Mouse (Mus musculus) naive thymus-derived CD4-positive, alpha-beta T cell, adult 2 months (primary cell): ENCODE results near the gene Psmd3.
"Not testable (repeated sequence)": the region's sequence is repeated elsewhere in the genome, so short reads cannot be mapped to it uniquely, and the experiment has no call there.

Experiments used
- DNase-seq: peaks from one replicate; pipeline ENCODE4 v3.0.0-alpha.2; 2011; ENCODE audit warnings: low read depth

Gene Psmd3

GRCm38 (mm10) chr11:98721458-98722226 lies 39.3 kb downstream of the Psmd3 start:
- no peak for DNase-seq

- DNase-seq, result no peak
Observed at GRCm38 (mm10) chr11:98723098-98723497, 40.7 kb downstream of the Psmd3 start.

GRCm38 (mm10) chr11:98725926-98726506 lies 43.7 kb downstream of the Psmd3 start:
- DNase-seq, result no peak

- DNase-seq, result peak; percentile 94
Observed at GRCm38 (mm10) chr11:98729119-98729588, 46.8 kb downstream of the Psmd3 start, which contains the start of gene Med24. Gene Med24, minus strand, starts transcription at chr11:98729435.

GRCm38 (mm10) chr11:98730727-98731126 lies 48.4 kb downstream of the Psmd3 start:
- DNase-seq, result no peak

- DNase-seq, result no peak
Observed at GRCm38 (mm10) chr11:98731134-98731533, 48.8 kb downstream of the Psmd3 start.

- DNase-seq, result no peak
Observed at GRCm38 (mm10) chr11:98734020-98734419, 51.7 kb downstream of the Psmd3 start.

GRCm38 (mm10) chr11:98735111-98735510 lies 52.8 kb downstream of the Psmd3 start:
- no peak for DNase-seq

GRCm38 (mm10) chr11:98736176-98736575 lies 53.8 kb downstream of the Psmd3 start:
- DNase-seq, result no peak

GRCm38 (mm10) chr11:98737220-98737619 lies 54.9 kb downstream of the Psmd3 start:
- not testable (repeated sequence) for DNase-seq

GRCm38 (mm10) chr11:98738428-98738911 lies 56.1 kb downstream of the Psmd3 start:
- DNase-seq, result no peak

GRCm38 (mm10) chr11:98738925-98739324 lies 56.6 kb downstream of the Psmd3 start:
- no peak for DNase-seq

- DNase-seq, result no peak
Observed at GRCm38 (mm10) chr11:98740026-98740392, 57.7 kb downstream of the Psmd3 start.

GRCm38 (mm10) chr11:98740393-98741050 lies 58.2 kb downstream of the Psmd3 start, which contains the start of gene Thra:
Gene Thra, plus strand, starts transcription at chr11:98740638.
- DNase-seq, result peak; percentile 62

- peak; percentile 46 for DNase-seq
Observed at GRCm38 (mm10) chr11:98741051-98741620, 58.8 kb downstream of the Psmd3 start.

- peak; percentile 80 for DNase-seq
Observed at GRCm38 (mm10) chr11:98741622-98742396, 59.5 kb downstream of the Psmd3 start.

GRCm38 (mm10) chr11:98742397-98743291 lies 60.3 kb downstream of the Psmd3 start:
- peak; percentile 50 for DNase-seq

- no peak for DNase-seq
Observed at GRCm38 (mm10) chr11:98743655-98744345, 61.4 kb downstream of the Psmd3 start.

GRCm38 (mm10) chr11:98744456-98745019 lies 62.2 kb downstream of the Psmd3 start:
- no peak for DNase-seq
